Mouse (Mus musculus) hindbrain, embryonic 10.5 days (tissue): ENCODE data around the gene Abhd14b. TPM values are rescaled to one million over a fixed set of nuclear protein-coding genes. Genes with fewer than 3 reads are reported as not detected.

ENCODE experiments used
- DNase-seq: peaks from one replicate; pipeline ENCODE4 v3.0.0-alpha.2; 2017; ENCODE audit warnings: low spot score
- H3K27ac ChIP-seq: fragments of 300-500 bp; sonication (generic); 2 replicates; pipeline ENCODE4 v1.5.1; 2016; ENCODE audit warnings: mild to moderate bottlenecking, moderate library complexity
- H3K27me3 ChIP-seq: fragments of 300-500 bp; sonication (generic); 2 replicates; pipeline ENCODE4 v1.6.1; 2016; ENCODE audit warnings: mild to moderate bottlenecking; ENCODE audit not compliant: poor library complexity, insufficient read depth, severe bottlenecking
- H3K36me3 ChIP-seq: fragments of 300-500 bp; sonication (generic); 2 replicates; pipeline ENCODE4 v1.6.1; 2016; ENCODE audit warnings: mild to moderate bottlenecking, moderate library complexity
- H3K4me1 ChIP-seq: fragments of 300-500 bp; sonication (generic); replicated peaks from 2 replicates; pipeline ENCODE4 v1.6.1; 2016; ENCODE audit warnings: mild to moderate bottlenecking
- H3K4me3 ChIP-seq: fragments of 300-500 bp; sonication (generic); 2 replicates; pipeline ENCODE4 v1.5.1; 2016; ENCODE audit warnings: mild to moderate bottlenecking, moderate library complexity
- H3K9me3 ChIP-seq: fragments of 300-500 bp; sonication (generic); 2 replicates; pipeline ENCODE4 v1.6.1; 2016; ENCODE audit warnings: mild to moderate bottlenecking, moderate library complexity
- WGBS: fragments of 180-500 bp; shearing (Covaris S2); methylation state at CpG from one replicate; pipeline ENCODE4 v1.1.7; 2016; 5-methylcytosine and 5-hydroxymethylcytosine counted together
- polyA plus RNA-seq: library from polyadenylated mRNA; unstranded; fragments of >200 nt; fragmentation: Nextera tagmentation; extraction: Ambion mirVana; gene quantifications from 2 replicates; pipeline ENCODE4 v1.2.1, GENCODE M21; 2016

Abhd14b gene
- polyA plus RNA-seq, 1 experiment from 2014 or later: 6.0 TPM

DNA sequence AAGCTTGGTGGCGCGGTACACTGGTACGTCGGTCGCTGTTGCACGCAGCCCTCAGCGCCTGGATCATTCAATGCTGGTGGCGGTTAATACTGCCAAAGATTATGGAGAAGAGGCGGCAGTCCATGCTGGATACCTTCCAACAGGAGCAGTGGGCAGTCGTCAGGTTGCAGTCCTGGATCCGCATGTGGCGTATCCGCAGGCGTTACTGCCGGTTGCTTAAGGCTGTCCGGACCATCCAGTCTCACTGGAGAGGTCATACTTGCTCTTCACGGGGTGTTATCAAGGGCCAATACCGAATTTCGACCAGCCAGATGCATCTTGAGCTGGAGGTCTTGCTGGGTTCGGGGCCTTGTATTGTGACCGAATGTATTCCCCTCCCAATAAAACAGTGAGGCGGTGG, 54.6 kb downstream of the Abhd14b start:
- DNase-seq: no peak
- Histone ChIP-seq H3K27me3 (no peaks in the 10 kb centered on the region), H3K4me1 (no peaks in the 10 kb centered on the region), H3K4me3 (no peak overlapping the region), H3K36me3 (no peaks in the 10 kb centered on the region), H3K9me3 (no peaks in the 10 kb centered on the region), H3K27ac (no peak overlapping the region)
- WGBS: 90% methylated on average over 22 of the region's 22 CpGs

Other genes with a start within 250 kb of the Abhd14b start
- 47.3 and 48.6 TPM in 2 replicates for gene Ppm1m, start 247.7 kb upstream of the Abhd14b start, polyA plus RNA-seq
- gene Twf2, start 244.4 kb upstream of the Abhd14b start, polyA plus RNA-seq: 65.9 and 71.3 TPM in 2 replicates
- gene Tlr9, start 224.9 kb upstream of the Abhd14b start, polyA plus RNA-seq: not detected in 2 replicates
- gene Alas1, start 198.8 kb upstream of the Abhd14b start, polyA plus RNA-seq: 60.4 and 78.6 TPM in 2 replicates
- gene Poc1a, start 166.4 kb upstream of the Abhd14b start, polyA plus RNA-seq: 36.7 and 41.8 TPM in 2 replicates
- 16.1 and 16.6 TPM in 2 replicates for gene Dusp7, start 78.8 kb upstream of the Abhd14b start, polyA plus RNA-seq
- gene Rpl29, start 18.0 kb upstream of the Abhd14b start, polyA plus RNA-seq: 912 and 973 TPM in 2 replicates
- gene Acy1, start 9.1 kb upstream of the Abhd14b start, polyA plus RNA-seq: 36.7 and 37.0 TPM in 2 replicates
- 39.7 and 41.9 TPM in 2 replicates for gene Abhd14a, start 219 bp downstream of the Abhd14b start, polyA plus RNA-seq
- 395 and 430 TPM in 2 replicates for gene Pcbp4, start 5.8 kb downstream of the Abhd14b start, polyA plus RNA-seq
- gene Gpr62, start 18.5 kb downstream of the Abhd14b start, polyA plus RNA-seq: 0.10 and 0.17 TPM in 2 replicates
- gene Rrp9, start 28.5 kb downstream of the Abhd14b start, polyA plus RNA-seq: 64.1 and 76.2 TPM in 2 replicates
- gene Parp3, start 29.5 kb downstream of the Abhd14b start, polyA plus RNA-seq: 1.6 and 1.8 TPM in 2 replicates
- not detected in 2 replicates for gene Iqcf1, start 52.5 kb downstream of the Abhd14b start, polyA plus RNA-seq
- not detected in 2 replicates for gene Iqcf5, start 67.1 kb downstream of the Abhd14b start, polyA plus RNA-seq
- not detected in 2 replicates for gene Iqcf3, start 114.2 kb downstream of the Abhd14b start, polyA plus RNA-seq
- not detected in 2 replicates for gene Iqcf4, start 123.5 kb downstream of the Abhd14b start, polyA plus RNA-seq
- gene Iqcf6, start 179.1 kb downstream of the Abhd14b start, polyA plus RNA-seq: not detected in 2 replicates
- gene Grm2, start 208.6 kb downstream of the Abhd14b start, polyA plus RNA-seq: 21.5 and 25.9 TPM in 2 replicates
- gene Tex264, start 238.5 kb downstream of the Abhd14b start, polyA plus RNA-seq: 31.3 and 31.6 TPM in 2 replicates